Mouse (Mus musculus): ENCODE measurements at regions not wholly inside any gene's neighbourhood (a gene's known extent, or its start where the extent isn't known, plus 50 kb on each side); places are given as distances from the start of the nearest gene placed in this dataset.
A peak's percentile ranks its signal among the peaks of the same experiment; 100 is the strongest.

GRCm38 (mm10) chr1:194363917-194364316 lies 254.1 kb upstream of the Plxna2 start:
- no peak for DNase-seq (ENCODE audit: low spot score)
- H3K27ac ChIP-seq (ENCODE audit: low read depth, low read length), result no peak overlapping the region
- 92% methylated on average over 5 of the region's 5 CpGs for WGBS

GRCm38 (mm10) chr1:194363129-194363768 lies 254.8 kb upstream of the Plxna2 start:
- DNase-seq (ENCODE audit: low spot score) (no peak), ATAC-seq (replicated peaks; ENCODE audit: low FRiP score) (peak; percentile 77)
- H3K27ac ChIP-seq (ENCODE audit: low read depth, low read length), result no peak overlapping the region

More at GRCm38 (mm10) chr1:194363917-194364316, 254.1 kb upstream of the Plxna2 start:
- no peak overlapping the region for H3K9ac ChIP-seq (ENCODE audit: low read length)
- no peaks in the 10 kb centered on the region for H3K9me3 ChIP-seq (ENCODE audit: control insufficient read depth, low read length)
- no peak overlapping the region for H3K4me2 ChIP-seq (ENCODE audit: low read depth, low read length, severe bottlenecking)
- no peak for ATAC-seq (replicated peaks; ENCODE audit: low FRiP score)
- H3K4me1 ChIP-seq (replicated peaks; ENCODE audit: control insufficient read depth, insufficient read depth, low read length), result 0 out of 2 replicates have a peak, but pooled peaks cover 3% of the 10 kb centered on the region
- H3K4me3 ChIP-seq (ENCODE audit: low read depth, low read length), result no peak overlapping the region
- no peaks in the 10 kb centered on the region for H3K36me3 ChIP-seq (ENCODE audit: control insufficient read depth, insufficient read depth, low read length)
- no peaks in the 10 kb centered on the region for H3K27me3 ChIP-seq (ENCODE audit: control insufficient read depth, insufficient read depth, low read length)

GRCm38 (mm10) chr1:194362298-194362697 lies 255.7 kb upstream of the Plxna2 start:
- DNase-seq (ENCODE audit: low spot score) (no peak), ATAC-seq (replicated peaks; ENCODE audit: low FRiP score) (no peak)
- H3K4me3 ChIP-seq (ENCODE audit: low read depth, low read length), result no peak overlapping the region
- H3K27ac ChIP-seq (ENCODE audit: low read depth, low read length), result no peak overlapping the region
- H3K9ac ChIP-seq (ENCODE audit: low read length), result no peak overlapping the region
- no peaks in the 10 kb centered on the region for H3K27me3 ChIP-seq (ENCODE audit: control insufficient read depth, insufficient read depth, low read length)
- H3K4me2 ChIP-seq (ENCODE audit: low read depth, low read length, severe bottlenecking), result no peak overlapping the region
- H3K9me3 ChIP-seq (ENCODE audit: control insufficient read depth, low read length), result no peaks in the 10 kb centered on the region
- H3K4me1 ChIP-seq (replicated peaks; ENCODE audit: control insufficient read depth, insufficient read depth, low read length), result 0 out of 2 replicates have a peak, but pooled peaks cover 3% of the 10 kb centered on the region
- no peaks in the 10 kb centered on the region for H3K36me3 ChIP-seq (ENCODE audit: control insufficient read depth, insufficient read depth, low read length)

More at GRCm38 (mm10) chr1:194363129-194363768, 254.8 kb upstream of the Plxna2 start:
- H3K9ac ChIP-seq (ENCODE audit: low read length), result no peak overlapping the region
- H3K4me3 ChIP-seq (ENCODE audit: low read depth, low read length), result no peak overlapping the region
- no peak overlapping the region for H3K4me2 ChIP-seq (ENCODE audit: low read depth, low read length, severe bottlenecking)
- H3K4me1 ChIP-seq (replicated peaks; ENCODE audit: control insufficient read depth, insufficient read depth, low read length), result 0 out of 2 replicates have a peak, but pooled peaks cover 3% of the 10 kb centered on the region
- no peaks in the 10 kb centered on the region for H3K9me3 ChIP-seq (ENCODE audit: control insufficient read depth, low read length)
- H3K27me3 ChIP-seq (ENCODE audit: control insufficient read depth, insufficient read depth, low read length), result no peaks in the 10 kb centered on the region
- WGBS, result 32% methylated on average over 1 of the region's 1 CpGs
- H3K36me3 ChIP-seq (ENCODE audit: control insufficient read depth, insufficient read depth, low read length), result no peaks in the 10 kb centered on the region

DNA sequence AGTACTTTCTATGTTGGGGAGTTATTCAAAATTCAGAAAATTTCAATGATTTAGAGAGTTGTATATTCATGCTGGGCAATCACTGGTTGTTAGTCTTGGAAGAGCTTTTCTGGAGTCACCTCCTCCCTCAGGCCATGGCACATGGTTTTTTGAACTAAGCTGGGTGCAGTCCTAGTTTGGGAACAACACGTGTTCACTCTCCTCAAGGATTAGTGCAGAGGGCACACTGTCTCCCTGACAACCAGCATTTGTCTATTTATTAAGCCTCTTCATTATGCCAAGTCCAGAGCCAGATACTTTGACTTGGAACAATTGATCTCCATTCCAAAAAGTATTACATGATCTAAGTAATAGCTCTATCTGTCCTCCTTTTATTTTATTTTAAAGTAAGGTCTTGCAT lies 256.7 kb upstream of the Plxna2 start:
- Histone ChIP-seq H3K36me3 (ENCODE audit: control insufficient read depth, insufficient read depth, low read length) (no peaks in the 10 kb centered on the region), H3K27ac (ENCODE audit: low read depth, low read length) (no peak overlapping the region), H3K9ac (ENCODE audit: low read length) (no peak overlapping the region), H3K27me3 (ENCODE audit: control insufficient read depth, insufficient read depth, low read length) (no peaks in the 10 kb centered on the region), H3K4me2 (ENCODE audit: low read depth, low read length, severe bottlenecking) (no peak overlapping the region), H3K4me1 (replicated peaks; ENCODE audit: control insufficient read depth, insufficient read depth, low read length) (0 out of 2 replicates have a peak, but pooled peaks cover 3% of the 10 kb centered on the region), H3K9me3 (ENCODE audit: control insufficient read depth, low read length) (no peaks in the 10 kb centered on the region), H3K4me3 (ENCODE audit: low read depth, low read length) (no peak overlapping the region)
- ATAC-seq (replicated peaks; ENCODE audit: low FRiP score) (no peak; the same call in 1 of the 2 replicates), DNase-seq (ENCODE audit: low spot score) (no peak)
- 16% methylated on average over 1 of the region's 1 CpGs for WGBS

- Histone ChIP-seq H3K27ac (ENCODE audit: low read depth, low read length) (no peak overlapping the region), H3K4me1 (replicated peaks; ENCODE audit: control insufficient read depth, insufficient read depth, low read length) (no peaks in the 10 kb centered on the region), H3K4me3 (ENCODE audit: low read depth, low read length) (no peak overlapping the region), H3K27me3 (ENCODE audit: control insufficient read depth, insufficient read depth, low read length) (no peaks in the 10 kb centered on the region), H3K4me2 (ENCODE audit: low read depth, low read length, severe bottlenecking) (no peak overlapping the region), H3K9me3 (ENCODE audit: control insufficient read depth, low read length) (no peaks in the 10 kb centered on the region), H3K36me3 (ENCODE audit: control insufficient read depth, insufficient read depth, low read length) (no peaks in the 10 kb centered on the region), H3K9ac (ENCODE audit: low read length) (no peak overlapping the region)
- WGBS, result 62% methylated on average over 1 of the region's 1 CpGs
- no peak for ATAC-seq (replicated peaks; ENCODE audit: low FRiP score)
- no peak for DNase-seq (ENCODE audit: low spot score)
These were observed 263.5 kb upstream of the Plxna2 start for GRCm38 (mm10) chr1:194354332-194355120.

GRCm38 (mm10) chr1:194345304-194346033 lies 272.5 kb upstream of the Plxna2 start:
- ATAC-seq (replicated peaks; ENCODE audit: low FRiP score) (no peak), DNase-seq (ENCODE audit: low spot score) (no peak)
- no peak overlapping the region for H3K4me2 ChIP-seq (ENCODE audit: low read depth, low read length, severe bottlenecking)
- 84% methylated on average over 3 of the region's 3 CpGs for WGBS
- no peaks in the 10 kb centered on the region for H3K27me3 ChIP-seq (ENCODE audit: control insufficient read depth, insufficient read depth, low read length)
- no peak overlapping the region for H3K4me3 ChIP-seq (ENCODE audit: low read depth, low read length)
- H3K9ac ChIP-seq (ENCODE audit: low read length), result no peak overlapping the region
- no peaks in the 10 kb centered on the region for H3K36me3 ChIP-seq (ENCODE audit: control insufficient read depth, insufficient read depth, low read length)
- no peak overlapping the region for H3K27ac ChIP-seq (ENCODE audit: low read depth, low read length)
- H3K9me3 ChIP-seq (ENCODE audit: control insufficient read depth, low read length), result no peaks in the 10 kb centered on the region
- H3K4me1 ChIP-seq (replicated peaks; ENCODE audit: control insufficient read depth, insufficient read depth, low read length), result no peaks in the 10 kb centered on the region

DNA sequence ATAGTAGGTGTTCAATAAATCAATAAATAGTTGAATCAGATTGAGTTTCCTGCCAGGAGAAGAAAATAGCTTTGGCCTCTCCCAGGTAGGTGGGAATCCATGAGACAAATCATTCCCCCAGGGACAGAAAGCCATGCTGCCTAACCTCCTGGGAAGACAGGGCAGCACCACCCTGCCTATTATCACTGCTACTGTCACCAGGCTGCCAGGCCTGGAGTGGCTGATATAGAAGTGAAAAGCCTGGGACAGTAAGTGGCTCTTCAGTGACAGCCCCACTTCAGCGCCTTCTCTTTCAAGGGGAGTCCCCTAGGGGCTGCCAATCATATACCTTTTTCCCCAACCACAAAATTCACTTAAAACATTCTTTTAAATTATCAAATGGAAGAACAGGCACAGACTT lies 275.4 kb upstream of the Plxna2 start:
- 91% methylated on average over 1 of the region's 1 CpGs for WGBS
- H3K27me3 ChIP-seq (ENCODE audit: control insufficient read depth, insufficient read depth, low read length), result no peaks in the 10 kb centered on the region
- H3K4me2 ChIP-seq (ENCODE audit: low read depth, low read length, severe bottlenecking), result no peak overlapping the region
- no peak overlapping the region for H3K9ac ChIP-seq (ENCODE audit: low read length)
- H3K27ac ChIP-seq (ENCODE audit: low read depth, low read length), result no peak overlapping the region
- no peak overlapping the region for H3K4me3 ChIP-seq (ENCODE audit: low read depth, low read length)
- DNase-seq (ENCODE audit: low spot score) (no peak), ATAC-seq (replicated peaks; ENCODE audit: low FRiP score) (no peak)
- H3K36me3 ChIP-seq (ENCODE audit: control insufficient read depth, insufficient read depth, low read length), result no peaks in the 10 kb centered on the region
- H3K4me1 ChIP-seq (replicated peaks; ENCODE audit: control insufficient read depth, insufficient read depth, low read length), result no peaks in the 10 kb centered on the region
- no peaks in the 10 kb centered on the region for H3K9me3 ChIP-seq (ENCODE audit: control insufficient read depth, low read length)

- no peaks in the 10 kb centered on the region for H3K9me3 ChIP-seq (ENCODE audit: control insufficient read depth, low read length)
- H3K27me3 ChIP-seq (ENCODE audit: control insufficient read depth, insufficient read depth, low read length), result no peaks in the 10 kb centered on the region
- H3K27ac ChIP-seq (ENCODE audit: low read depth, low read length), result no peak overlapping the region
- ATAC-seq (replicated peaks; ENCODE audit: low FRiP score) (0 out of 2 replicates have a peak, but pooled peaks have one; percentile 48), DNase-seq (ENCODE audit: low spot score) (no peak)
- no peak overlapping the region for H3K4me2 ChIP-seq (ENCODE audit: low read depth, low read length, severe bottlenecking)
- H3K4me3 ChIP-seq (ENCODE audit: low read depth, low read length), result no peak overlapping the region
- no peak overlapping the region for H3K9ac ChIP-seq (ENCODE audit: low read length)
- WGBS, result 52% methylated on average over 3 of the region's 3 CpGs
- H3K36me3 ChIP-seq (ENCODE audit: control insufficient read depth, insufficient read depth, low read length), result no peaks in the 10 kb centered on the region
- no peaks in the 10 kb centered on the region for H3K4me1 ChIP-seq (replicated peaks; ENCODE audit: control insufficient read depth, insufficient read depth, low read length)
These were observed 276.3 kb upstream of the Plxna2 start for GRCm38 (mm10) chr1:194341758-194342157.

All from forebrain, embryonic 11.5 days (tissue).